Mouse (Mus musculus) myocyte (in vitro differentiated cells): ENCODE data around the gene 1700020N01Rik.

ENCODE experiments used
- CEBPB ChIP-seq: IDR thresholded peaks from 2 replicates; pipeline ENCODE4 v1.6.1; 2011; ENCODE audit warnings: mild to moderate bottlenecking, moderate library complexity; ENCODE audit not compliant: poor library complexity, insufficient read depth, severe bottlenecking
- E2F4 ChIP-seq: IDR thresholded peaks from one replicate; pipeline ENCODE4 v1.6.1; 2011; ENCODE audit warnings: mild to moderate bottlenecking, control low read depth, moderate library complexity; ENCODE audit not compliant: insufficient read depth
- MAX ChIP-seq: IDR thresholded peaks from one replicate; pipeline ENCODE4 v1.6.1; 2011; ENCODE audit warnings: low read depth, mild to moderate bottlenecking, control low read depth
- MYOD1 ChIP-seq, 3 experiments: IDR thresholded peaks; one replicate each; pipeline ENCODE4 v1.6.1; 2011; ENCODE audit warnings: control low read depth in 2 of 3, low read depth in 2 of 3, mild to moderate bottlenecking in 2 of 3, moderate library complexity in 1 of 3; ENCODE audit not compliant: insufficient read length in 2 of 3, control insufficient read depth in 1 of 3
- MYOG ChIP-seq, 3 experiments: IDR thresholded peaks; one replicate each; pipeline ENCODE4 v1.6.1; 2011; ENCODE audit warnings: control low read depth in 2 of 3, low read depth in 2 of 3, mild to moderate bottlenecking in 2 of 3; ENCODE audit not compliant: insufficient read length in 2 of 3, control insufficient read depth in 1 of 3, insufficient read depth in 1 of 3
- POLR2A ChIP-seq: IDR thresholded peaks from one replicate; pipeline ENCODE4 v1.6.1; 2011; ENCODE audit warnings: low read depth, mild to moderate bottlenecking, control low read depth, moderate library complexity; ENCODE audit not compliant: insufficient read length
- POLR2AphosphoS2 ChIP-seq: IDR thresholded peaks from one replicate; pipeline ENCODE4 v1.6.1; 2011; ENCODE audit warnings: low read depth, control low read depth; ENCODE audit not compliant: insufficient read length
- REST ChIP-seq: IDR thresholded peaks from one replicate; pipeline ENCODE4 v1.6.1; 2011; ENCODE audit warnings: mild to moderate bottlenecking, control low read depth, moderate library complexity; ENCODE audit not compliant: insufficient read depth, insufficient read length
- SRF ChIP-seq: IDR thresholded peaks from one replicate; pipeline ENCODE4 v1.6.1; 2011; ENCODE audit warnings: low read depth; ENCODE audit not compliant: control insufficient read depth, insufficient read length
- TCF12 ChIP-seq: IDR thresholded peaks from one replicate; pipeline ENCODE4 v1.6.1; 2011; ENCODE audit warnings: mild to moderate bottlenecking, control low read depth; ENCODE audit not compliant: poor library complexity, insufficient read depth, severe bottlenecking
- TCF3 ChIP-seq: IDR thresholded peaks from one replicate; pipeline ENCODE4 v1.6.1; 2011; ENCODE audit warnings: low read depth, control low read depth; ENCODE audit not compliant: insufficient read length
- USF1 ChIP-seq: IDR thresholded peaks from one replicate; pipeline ENCODE4 v1.6.1; 2011; ENCODE audit warnings: low read depth, mild to moderate bottlenecking, control low read depth, moderate library complexity

- TF ChIP-seq POLR2A = no peak
- no peak for TF ChIP-seq USF1
- TF ChIP-seq MYOD1 (IDR thresholded peaks at IDR 0.05; ENCODE audit: control insufficient read depth in 1 of 3, insufficient read length in 2 of 3, low read depth in 2 of 3) = no peak
- no peak for TF ChIP-seq MAX
- TF ChIP-seq POLR2AphosphoS2 = no peak
- TF ChIP-seq MYOG (IDR thresholded peaks at IDR 0.05; ENCODE audit: control insufficient read depth in 1 of 3, insufficient read depth in 1 of 3, insufficient read length in 2 of 3, low read depth in 2 of 3) = no peak
- TF ChIP-seq TCF12 = no peak
- no peak for TF ChIP-seq E2F4
- TF ChIP-seq TCF3 = no peak
- no peak for TF ChIP-seq SRF
- TF ChIP-seq REST = no peak
- no peak for TF ChIP-seq CEBPB
Observed at GRCm38 (mm10) chr10:21631481-21631880, 38.5 kb downstream of the 1700020N01Rik start.
